Mouse (Mus musculus): ENCODE measurements around the gene Olfr159.

Gene Olfr159

DNA sequence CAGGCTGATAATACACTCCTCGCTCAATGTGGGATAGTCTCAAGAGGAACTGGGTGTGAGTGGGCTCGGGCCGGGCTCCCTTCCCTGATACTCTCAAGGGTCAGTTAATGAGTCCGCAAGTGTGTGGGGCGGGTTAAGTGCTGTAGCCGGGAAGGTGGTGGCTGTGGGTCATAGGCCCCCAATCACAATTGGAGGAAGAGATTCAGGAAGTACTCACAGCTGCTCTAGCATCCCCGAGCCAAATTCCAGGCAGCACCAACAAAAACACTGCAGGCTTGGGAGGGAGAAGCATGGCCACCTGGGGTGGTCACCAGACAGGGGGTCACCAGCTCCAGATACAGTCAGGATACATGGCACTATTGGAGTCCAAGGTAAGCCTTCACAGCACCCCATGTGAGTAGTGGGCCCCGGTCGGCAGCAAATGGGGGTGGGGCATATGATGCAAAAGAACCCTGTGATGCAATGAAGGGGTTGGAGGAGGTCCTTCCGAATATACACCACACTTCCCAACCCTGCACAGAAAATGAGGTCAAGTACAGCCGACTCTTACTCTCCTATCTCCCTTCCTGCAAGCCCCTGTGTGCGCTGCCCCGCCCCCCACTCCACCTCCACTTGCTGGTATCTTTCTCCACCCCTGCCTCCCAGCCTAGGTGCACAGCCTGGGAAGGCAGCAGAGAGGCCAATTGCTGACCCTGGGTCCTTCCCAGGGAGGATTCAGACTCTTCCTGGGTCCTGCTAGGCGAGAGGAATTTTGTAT is 40.8 kb downstream of the Olfr159 start, which contains the start of gene Spaar:
TSS of gene Spaar (plus strand) at position 241 of the 757 bp plus-strand sequence.
- DNase-seq (ENCODE audit: low read depth, low spot score) = no peak

DNA sequence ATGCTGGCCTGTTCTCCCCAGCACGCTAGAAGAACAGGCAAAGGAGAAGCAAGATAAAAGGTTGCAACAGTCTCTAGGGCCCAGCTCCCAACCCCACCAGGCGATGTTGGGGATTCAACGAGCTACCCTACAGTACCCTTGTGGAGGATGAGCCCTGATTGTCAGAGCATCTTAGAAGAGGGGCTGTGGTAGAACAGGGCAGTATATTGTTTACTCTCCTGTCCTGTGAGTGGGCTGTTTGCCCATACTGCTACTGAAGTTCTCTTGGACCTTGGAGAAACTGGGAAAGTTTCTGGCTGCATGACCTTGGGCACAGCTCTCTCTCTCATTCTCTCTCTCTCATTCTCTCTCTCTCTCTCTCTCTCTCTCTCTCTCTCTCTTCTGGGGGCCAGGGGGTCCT is 41.7 kb downstream of the Olfr159 start:
- no peak for DNase-seq (ENCODE audit: low read depth, low spot score)

DNA sequence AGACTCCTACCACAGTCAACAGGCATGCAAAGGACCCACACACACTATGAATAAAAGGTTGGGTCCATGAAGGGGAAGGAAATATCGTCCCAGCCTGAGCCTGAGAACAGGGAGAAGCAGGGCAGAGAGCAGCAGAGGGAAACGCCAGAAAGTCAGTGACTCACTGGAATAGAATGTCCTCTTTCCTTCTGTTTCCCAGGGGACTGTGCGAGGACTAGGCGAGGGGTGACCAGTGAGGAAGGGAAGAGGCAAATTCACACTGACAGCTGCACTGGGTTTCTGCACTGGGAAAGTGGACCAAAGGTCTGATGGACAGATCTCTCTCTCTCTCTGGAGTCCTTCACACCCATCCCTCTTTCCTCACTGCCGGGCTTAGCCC is 42.2 kb downstream of the Olfr159 start:
- DNase-seq (ENCODE audit: low read depth, low spot score) = no peak

DNA sequence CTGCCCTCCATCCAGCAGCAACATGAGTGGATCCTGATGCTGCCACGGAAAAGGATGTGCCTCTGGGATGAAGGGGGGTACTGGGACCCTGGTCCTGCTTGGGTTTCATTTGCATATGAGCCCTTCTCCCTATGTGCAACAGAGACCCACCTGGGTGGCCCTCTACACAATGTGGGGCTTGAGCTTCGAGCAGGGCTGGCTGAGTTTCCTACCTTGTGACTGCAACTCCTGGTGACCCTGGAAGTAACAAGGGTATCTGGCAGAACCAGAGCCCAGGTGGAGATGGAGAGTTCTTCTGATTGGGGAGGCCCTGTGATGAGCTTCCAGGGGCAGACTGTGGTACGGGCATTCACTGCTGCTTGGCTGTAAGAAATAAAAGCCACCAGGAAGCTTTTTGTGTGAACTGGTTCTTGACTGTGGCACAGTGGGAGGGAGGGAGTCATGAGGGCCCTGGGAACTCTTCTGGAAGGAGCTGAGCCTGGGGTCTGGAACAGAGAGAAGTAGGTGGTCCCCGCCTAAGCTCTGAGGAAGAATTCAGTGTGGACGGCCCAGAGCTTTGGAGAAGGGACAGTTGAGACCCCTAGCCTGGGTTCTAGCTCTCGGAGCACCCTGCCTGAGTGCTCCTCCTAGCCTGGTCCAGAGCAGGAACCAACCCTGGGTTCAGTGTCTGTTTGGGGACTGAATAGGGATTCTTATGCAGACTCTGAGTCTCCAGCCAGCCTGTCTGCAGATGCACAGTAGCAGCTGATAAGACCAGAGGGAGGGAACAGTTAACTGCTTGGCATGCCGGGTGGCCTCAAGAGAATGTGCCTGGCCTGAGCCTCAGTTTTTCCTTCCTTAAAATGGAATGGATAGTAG is 42.9 kb downstream of the Olfr159 start:
- DNase-seq (ENCODE audit: low read depth, low spot score) = no peak

DNA sequence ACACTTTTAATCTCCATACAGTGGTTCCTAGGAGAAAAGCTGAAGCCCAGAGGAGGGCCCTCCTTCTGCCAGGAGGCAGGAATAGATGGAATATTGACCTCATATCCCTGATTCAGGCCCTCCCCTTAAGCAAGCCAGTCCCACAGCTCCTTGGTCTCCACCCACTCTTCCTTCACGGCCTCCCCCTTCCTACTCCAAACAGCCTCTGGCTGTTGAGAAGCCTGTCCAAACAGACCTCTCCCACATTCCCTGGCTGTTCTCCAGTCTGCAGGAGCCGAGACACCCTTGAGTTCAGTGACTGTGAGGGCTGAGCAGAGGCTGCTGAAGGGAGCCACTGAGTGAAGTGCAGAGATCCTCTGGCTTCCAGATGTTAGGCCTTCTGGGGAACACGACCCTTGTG is 43.8 kb downstream of the Olfr159 start, which contains the start of gene Hrct1:
TSS of gene Hrct1 (plus strand) at position 194 of the 400 bp plus-strand sequence.
- no peak for DNase-seq (ENCODE audit: low read depth, low spot score)

DNA sequence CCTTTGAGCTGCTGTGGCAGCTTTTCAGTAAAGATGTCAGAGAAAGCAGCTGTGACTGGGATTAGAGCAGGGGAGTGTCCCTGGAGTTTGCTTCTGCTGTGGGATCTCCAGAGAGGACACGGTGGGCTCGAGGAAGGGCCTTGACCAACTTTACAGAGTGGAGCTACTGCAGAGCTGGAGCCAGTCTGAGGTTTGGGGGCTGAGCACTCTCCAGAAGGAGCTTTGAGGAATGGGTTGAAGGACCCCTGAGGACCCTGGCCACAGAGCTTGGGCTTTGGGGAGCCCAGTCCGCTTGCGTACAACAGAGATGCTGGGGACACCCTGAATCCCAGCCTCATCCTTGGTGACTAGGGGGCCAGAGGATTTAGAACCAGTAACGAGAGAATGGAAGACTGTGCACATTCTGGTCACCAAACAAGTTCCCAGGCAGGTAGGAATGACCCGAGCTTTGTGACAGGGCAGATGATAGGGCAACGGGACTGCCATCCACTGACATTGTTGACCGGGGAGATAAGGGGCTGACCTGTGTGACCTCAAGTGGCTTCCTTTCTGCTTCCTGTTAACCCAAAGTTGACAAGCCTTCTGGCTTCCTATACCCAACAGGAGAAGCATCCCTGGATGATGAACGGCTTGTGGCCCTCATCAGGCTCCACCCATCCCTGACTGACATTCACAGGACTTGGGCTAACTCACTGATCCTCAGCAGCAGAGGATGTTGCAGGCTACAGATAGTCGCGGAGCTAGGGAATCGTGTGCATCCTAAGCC is 44.4 kb downstream of the Olfr159 start:
- no peak for DNase-seq (ENCODE audit: low read depth, low spot score)

DNA sequence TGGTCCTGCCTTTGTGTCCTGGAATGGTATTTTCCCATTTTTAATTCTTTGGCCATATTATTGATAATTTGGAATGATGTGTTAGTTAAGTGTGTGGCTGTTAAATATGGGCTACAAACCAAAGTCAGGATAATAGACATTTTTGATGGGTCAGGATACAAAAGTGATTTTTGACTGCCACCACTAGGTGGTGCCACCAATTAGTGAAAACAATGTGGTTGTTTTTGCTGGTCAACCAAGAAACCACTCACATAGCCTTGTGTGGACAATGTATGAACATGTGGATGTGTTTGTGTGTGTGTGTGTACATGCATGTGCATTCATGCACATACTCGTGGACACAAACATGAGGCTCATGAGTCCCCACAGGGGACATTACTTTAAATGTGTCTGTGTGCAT is 46.0 kb downstream of the Olfr159 start:
- DNase-seq (ENCODE audit: low read depth, low spot score) = no peak

DNA sequence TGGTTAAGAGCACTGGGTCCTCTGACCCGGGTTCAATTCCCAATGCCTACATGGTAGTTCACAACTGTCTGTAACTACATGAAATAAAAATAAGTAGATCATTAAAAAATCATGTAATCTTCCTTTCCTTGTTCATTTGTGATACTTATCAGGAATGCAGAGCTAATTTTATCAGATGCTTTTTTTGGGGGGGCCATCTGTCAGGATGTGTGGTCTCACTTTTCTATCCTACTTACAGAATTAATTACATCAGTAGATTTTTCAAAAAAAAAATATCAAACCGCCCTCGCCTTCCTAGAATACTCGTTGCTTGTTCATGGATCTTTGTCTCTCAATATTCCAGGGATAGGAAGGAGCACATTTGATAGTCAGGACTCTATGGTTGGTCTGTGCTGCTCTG is 48.6 kb downstream of the Olfr159 start:
- peak; percentile 43 for DNase-seq (ENCODE audit: low read depth, low spot score)

DNA sequence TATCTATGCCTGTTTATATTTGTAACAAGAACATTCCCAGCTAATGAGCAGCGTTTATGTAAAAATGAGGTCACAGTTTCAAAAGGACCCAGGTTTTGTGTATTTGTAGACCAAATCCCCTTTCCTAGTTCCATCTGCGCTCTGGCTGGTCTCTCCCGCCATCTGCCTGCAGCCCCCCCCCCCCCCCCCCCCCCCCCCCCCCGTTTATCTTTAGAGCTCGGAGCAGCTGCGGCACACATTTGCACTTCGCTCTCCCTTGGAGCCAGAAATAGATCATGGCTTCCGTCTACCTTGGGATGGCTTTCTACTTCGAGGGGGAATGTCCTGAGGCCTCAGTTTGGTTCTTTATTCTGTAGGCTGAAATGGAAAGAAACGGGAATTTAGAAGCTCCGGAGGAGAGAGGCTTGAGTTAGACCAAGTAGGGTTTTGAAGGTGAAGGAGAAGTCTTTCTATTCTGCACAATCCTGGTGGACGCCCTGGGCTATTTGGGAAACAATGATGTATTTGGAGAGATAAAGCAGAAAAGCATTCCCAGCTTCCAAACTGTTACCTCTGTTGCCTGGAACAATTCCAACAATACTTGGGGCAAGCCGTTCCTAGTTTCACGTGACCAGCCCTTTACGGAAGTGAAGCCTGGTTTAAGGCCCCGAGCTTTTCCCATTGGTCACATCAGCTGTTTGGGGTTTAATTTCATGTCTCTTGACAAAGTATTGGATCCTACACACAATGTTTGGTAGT is 50.1 kb downstream of the Olfr159 start:
- DNase-seq (ENCODE audit: low read depth, low spot score) = no peak

Measured in telencephalon, adult 2 months (tissue).